Mouse (Mus musculus) forebrain, postnatal 0 days (tissue): ENCODE results near the gene Rgsl1. TPM values are rescaled to one million over a fixed set of nuclear protein-coding genes. Genes with fewer than 3 reads are reported as not detected.

Source experiments
- ATAC-seq: fragments of 200-750 bp; cut with Nextera tagmentation; 2 replicates; pipeline ENCODE4 v1.8.0; 2017; ENCODE audit warnings: mild to moderate bottlenecking, moderate library complexity
- DNase-seq: peaks from one replicate; pipeline ENCODE4 v3.0.0-alpha.2; 2015
- H3K27ac ChIP-seq: fragments of 300-500 bp; sonication (generic); 2 replicates; pipeline ENCODE4 v1.5.1; 2014; ENCODE audit warnings: low read depth, mild to moderate bottlenecking, antibody characterized with exemption, low read length, moderate library complexity, mixed read lengths
- H3K27me3 ChIP-seq: fragments of 300-500 bp; sonication (generic); 2 replicates; pipeline ENCODE4 v1.6.1; 2014; ENCODE audit warnings: mild to moderate bottlenecking, low read length, mixed read lengths; ENCODE audit not compliant: insufficient read depth
- H3K36me3 ChIP-seq: fragments of 300-500 bp; sonication (generic); 2 replicates; pipeline ENCODE4 v1.6.1; 2014; ENCODE audit warnings: mild to moderate bottlenecking, moderate library complexity; ENCODE audit not compliant: insufficient read depth
- H3K4me1 ChIP-seq: fragments of 300-500 bp; sonication (generic); 2 replicates; pipeline ENCODE4 v1.6.1; 2014; ENCODE audit warnings: antibody characterized with exemption; ENCODE audit not compliant: insufficient read depth
- H3K4me2 ChIP-seq: fragments of 300-500 bp; sonication (generic); 2 replicates; pipeline ENCODE4 v1.6.1; 2014; ENCODE audit warnings: low read depth, mild to moderate bottlenecking, moderate library complexity
- H3K4me3 ChIP-seq: fragments of 300-500 bp; sonication (generic); 2 replicates; pipeline ENCODE4 v1.5.1; 2014; ENCODE audit warnings: low read depth, low read length, mixed read lengths
- H3K9ac ChIP-seq: fragments of 300-500 bp; sonication (generic); 2 replicates; pipeline ENCODE4 v1.6.1; 2014; ENCODE audit warnings: mild to moderate bottlenecking
- H3K9me3 ChIP-seq: fragments of 300-500 bp; sonication (generic); 2 replicates; pipeline ENCODE4 v1.6.1; 2016; ENCODE audit warnings: low read length
- CTCF ChIP-seq: sonication (generic); IDR thresholded peaks from 2 replicates; pipeline ENCODE4 v1.5.1; 2016; ENCODE audit warnings: antibody characterized with exemption, control low read depth, low read depth
- WGBS: fragments of 180-500 bp; shearing (Covaris S2); extraction: QIAGEN DNeasy Blood & Tissue Kit; methylation state at CpG from one replicate; pipeline ENCODE4 v1.1.7; 2014; 5-methylcytosine and 5-hydroxymethylcytosine counted together
- polyA plus RNA-seq: library from polyadenylated mRNA; unstranded; fragments of >200 nt; fragmentation: Nextera tagmentation; extraction: Ambion mirVana; gene quantifications from 2 replicates; pipeline ENCODE4 v1.2.1, GENCODE M21; 2015
- total RNA-seq: library from RNA; depleted of rRNA; stranded (reverse); fragments of >200 nt; gene quantifications from 2 replicates; pipeline ENCODE4 v1.2.3, GENCODE M21; 2014; rRNA removed

Rgsl1 gene
- total and polyA plus RNA-seq, 2 experiments from 2014 or later, result 0.44 to 0.90 TPM

DNA sequence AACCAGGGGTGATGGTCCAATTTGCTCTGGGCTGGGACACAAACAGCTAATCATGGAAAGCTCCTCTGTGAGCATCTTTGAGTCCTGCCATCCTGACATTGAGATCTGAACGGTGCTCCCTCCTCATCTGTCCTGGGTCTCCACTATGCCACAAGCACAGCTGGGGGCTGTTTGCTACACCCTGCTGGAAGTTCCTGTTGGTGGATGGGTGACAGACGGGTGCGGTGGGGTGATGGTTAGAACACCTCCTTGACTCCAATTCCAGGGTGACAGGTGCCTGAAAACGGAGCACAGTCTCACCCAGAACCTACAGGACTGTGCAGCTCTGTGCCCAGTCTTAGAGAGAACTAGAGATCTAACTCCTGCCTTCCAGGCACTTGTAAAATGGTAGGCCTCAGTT, 109.1 kb downstream of the Rgsl1 start:
- Histone ChIP-seq H3K4me2 (no peak overlapping the region), H3K4me1 (peaks cover 11% of the 10 kb centered on the region), H3K27me3 (no peaks in the 10 kb centered on the region), H3K36me3 (no peaks in the 10 kb centered on the region), H3K9me3 (no peaks in the 10 kb centered on the region), H3K27ac (no peak overlapping the region), H3K4me3 (no peak overlapping the region), H3K9ac (no peak overlapping the region)
- no peak for ATAC-seq
- no peak for TF ChIP-seq CTCF
- DNase-seq, result no peak
- 89% methylated on average over 4 of the region's 4 CpGs for WGBS

GRCm38 (mm10) chr1:153733181-153733580, 110.8 kb downstream of the Rgsl1 start:
- ATAC-seq, result no peak
- Histone ChIP-seq H3K9ac (no peak overlapping the region), H3K4me3 (no peak overlapping the region), H3K4me2 (no peak overlapping the region), H3K9me3 (no peaks in the 10 kb centered on the region), H3K27me3 (no peaks in the 10 kb centered on the region), H3K4me1 (peaks cover 7% of the 10 kb centered on the region), H3K27ac (no peak overlapping the region), H3K36me3 (no peaks in the 10 kb centered on the region)
- 37% methylated on average over 9 of the region's 9 CpGs for WGBS
- no peak for DNase-seq
- TF ChIP-seq CTCF, result no peak

- 46% methylated on average over 3 of the region's 3 CpGs for WGBS
- DNase-seq, result no peak
These were observed 113.3 kb downstream of the Rgsl1 start for GRCm38 (mm10) chr1:153730671-153731070.

DNA sequence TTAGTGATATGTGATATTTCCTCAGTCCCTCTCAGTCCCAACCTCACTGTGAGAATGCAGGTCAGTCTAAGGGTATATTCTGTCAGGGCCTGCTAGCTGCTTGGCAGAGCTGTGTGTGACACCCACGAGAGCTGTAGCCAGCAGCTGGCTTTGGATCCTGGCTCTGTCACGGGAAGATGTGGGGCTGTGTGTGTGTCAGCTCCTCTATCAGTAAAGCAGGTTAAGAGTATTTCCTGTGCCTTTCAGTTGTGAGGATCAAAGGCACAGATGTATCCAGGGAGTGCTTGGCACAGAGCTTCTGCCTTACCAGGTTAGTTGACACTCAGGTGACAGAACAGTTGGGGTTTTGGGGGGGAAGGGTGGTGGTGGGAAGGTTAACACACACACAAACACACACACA, 114.1 kb downstream of the Rgsl1 start:
- TF ChIP-seq CTCF, result no peak
- Histone ChIP-seq H3K9me3 (no peaks in the 10 kb centered on the region), H3K9ac (no peak overlapping the region), H3K27me3 (no peaks in the 10 kb centered on the region), H3K4me2 (no peak overlapping the region), H3K27ac (no peak overlapping the region), H3K4me1 (no peaks in the 10 kb centered on the region), H3K4me3 (no peak overlapping the region), H3K36me3 (no peaks in the 10 kb centered on the region)
- no peak for DNase-seq
- ATAC-seq, result no peak
- WGBS, result 50% methylated on average over 2 of the region's 2 CpGs

More at GRCm38 (mm10) chr1:153730671-153731070, 113.3 kb downstream of the Rgsl1 start:
- TF ChIP-seq CTCF, result no peak
- H3K9ac ChIP-seq, result no peak overlapping the region
- no peaks in the 10 kb centered on the region for H3K27me3 ChIP-seq
- H3K4me2 ChIP-seq, result no peak overlapping the region
- 0 out of 2 replicates have a peak, but pooled peaks have one; percentile 26 for ATAC-seq
- H3K36me3 ChIP-seq, result no peaks in the 10 kb centered on the region
- H3K4me1 ChIP-seq, result no peaks in the 10 kb centered on the region
- H3K9me3 ChIP-seq, result no peaks in the 10 kb centered on the region
- no peak overlapping the region for H3K27ac ChIP-seq
- H3K4me3 ChIP-seq, result no peak overlapping the region

Other genes with a start within 250 kb of the Rgsl1 start
- 19.3 and 22.7 TPM in 2 replicates for gene Rgs8, start 191.1 kb downstream of the Rgsl1 start, total RNA-seq
- 12.0 and 16.6 TPM in 2 replicates for gene Rgs8, start 191.1 kb downstream of the Rgsl1 start, polyA plus RNA-seq
- gene Rgs16, start 103.8 kb downstream of the Rgsl1 start, total RNA-seq, result 7.9 and 9.6 TPM in 2 replicates
- gene Rgs16, start 103.8 kb downstream of the Rgsl1 start, polyA plus RNA-seq, result 15.5 and 16.7 TPM in 2 replicates
- gene Rnasel, start 94.7 kb downstream of the Rgsl1 start, total RNA-seq, result 39.5 and 43.9 TPM in 2 replicates
- gene Rnasel, start 94.7 kb downstream of the Rgsl1 start, polyA plus RNA-seq, result 10.7 and 19.5 TPM in 2 replicates
- not detected in 2 replicates for gene Teddm1b, start 30.2 kb upstream of the Rgsl1 start, total RNA-seq
- gene Teddm1b, start 30.2 kb upstream of the Rgsl1 start, polyA plus RNA-seq, result 0.36 and 0.49 TPM in 2 replicates
- not detected in 2 replicates for gene Teddm1a, start 47.6 kb upstream of the Rgsl1 start, total RNA-seq
- gene Teddm1a, start 47.6 kb upstream of the Rgsl1 start, polyA plus RNA-seq, result 0.11 TPM in 1 of 2 replicates, not detected in the other
- gene Glul, start 55.8 kb upstream of the Rgsl1 start, total RNA-seq, result 297 and 313 TPM in 2 replicates
- gene Glul, start 55.8 kb upstream of the Rgsl1 start, polyA plus RNA-seq, result 254 and 255 TPM in 2 replicates
- gene Teddm2, start 56.1 kb upstream of the Rgsl1 start, total RNA-seq, result 2.3 and 2.9 TPM in 2 replicates
- gene Teddm2, start 56.1 kb upstream of the Rgsl1 start, polyA plus RNA-seq, result 1.7 and 2.5 TPM in 2 replicates